Mouse (Mus musculus) cerebellum, adult 2 months (tissue): ENCODE results near the gene Cradd.

Experiments
- CTCF ChIP-seq: fragments of 200-500 bp; IDR thresholded peaks from 2 replicates; pipeline ENCODE4 v1.5.1; 2011; ENCODE audit warnings: low read depth, mild to moderate bottlenecking, control low read depth, low read length, moderate library complexity, borderline replicate concordance; ENCODE audit not compliant: insufficient read depth
- POLR2A ChIP-seq: fragments of 200-500 bp; IDR thresholded peaks from 2 replicates; pipeline ENCODE4 v1.6.1; 2011; ENCODE audit warnings: low read length, control low read depth, borderline replicate concordance; ENCODE audit not compliant: insufficient read depth

GRCm38 (mm10) chr10:95149666-95150065, 174.3 kb downstream of the Cradd start:
- TF ChIP-seq CTCF (no peak), POLR2A (no peak)
